Mouse (Mus musculus): ENCODE data around the gene Csnk1e. TPM values are rescaled to one million over a fixed set of nuclear protein-coding genes. Genes with fewer than 3 reads are reported as not detected.
A peak's percentile ranks its signal among the peaks of the same experiment; 100 is the strongest.

The Csnk1e gene
- polyA plus RNA-seq, 1 experiment from 2014 or later = 53.9 TPM

GRCm38 (mm10) chr15:79411363-79412065 is 43.9 kb downstream of the Csnk1e start:
- H3K9ac ChIP-seq (ENCODE audit: low read depth, low read length) = no peak overlapping the region
- no peak overlapping the region for H3K4me2 ChIP-seq (ENCODE audit: low read length)
- no peaks in the 10 kb centered on the region for H3K9me3 ChIP-seq (replicated peaks; ENCODE audit: low read length)
- no peak overlapping the region for H3K4me3 ChIP-seq (replicated peaks; ENCODE audit: low read depth, low read length)
- TF ChIP-seq CTCF (IDR thresholded peaks at IDR 0.05; ENCODE audit: low read depth) = peak; percentile 56
- WGBS = 74% methylated on average over 10 of the region's 10 CpGs
- no peaks in the 10 kb centered on the region for H3K4me1 ChIP-seq (replicated peaks; ENCODE audit: insufficient read depth, low read length)
- H3K36me3 ChIP-seq (ENCODE audit: insufficient read depth, low read length) = no peaks in the 10 kb centered on the region
- ATAC-seq (replicated peaks; ENCODE audit: low FRiP score, low read depth) = no peak
- H3K27ac ChIP-seq = no peak overlapping the region
- DNase-seq (ENCODE audit: low spot score) = no peak
- H3K27me3 ChIP-seq (ENCODE audit: insufficient read depth, low read length) = no peaks in the 10 kb centered on the region

DNA sequence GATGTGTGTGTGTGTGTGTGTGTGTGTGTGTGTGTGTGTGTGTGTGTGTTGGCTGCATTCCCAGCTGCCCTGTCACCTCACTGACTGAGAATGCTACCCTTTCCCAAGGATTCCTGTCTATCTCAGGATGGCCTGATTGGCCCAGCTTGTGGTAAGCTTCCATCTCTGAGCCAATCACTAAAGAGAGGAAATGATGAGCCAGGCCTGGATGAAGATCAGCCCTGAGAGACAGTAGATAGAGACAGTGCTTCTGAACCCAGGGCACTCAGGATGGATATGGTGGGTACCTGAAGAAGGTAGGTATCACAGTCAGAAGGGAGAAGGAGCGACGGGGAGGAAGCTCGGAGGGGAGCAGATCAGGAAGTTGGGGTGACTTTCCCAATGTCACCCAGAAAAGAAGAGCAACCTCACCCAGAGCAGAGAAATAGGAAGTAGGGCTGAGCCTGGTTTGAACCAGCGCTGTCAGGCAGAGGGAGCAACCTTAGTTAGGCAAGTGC is 46.2 kb downstream of the Csnk1e start:
- Histone ChIP-seq H3K4me2 (ENCODE audit: low read length) (no peak overlapping the region), H3K27me3 (ENCODE audit: insufficient read depth, low read length) (no peaks in the 10 kb centered on the region), H3K4me1 (replicated peaks; ENCODE audit: insufficient read depth, low read length) (0 out of 2 replicates have a peak, but pooled peaks cover 1% of the 10 kb centered on the region), H3K36me3 (ENCODE audit: insufficient read depth, low read length) (no peaks in the 10 kb centered on the region), H3K27ac (no peak overlapping the region), H3K4me3 (replicated peaks; ENCODE audit: low read depth, low read length) (no peak overlapping the region), H3K9me3 (replicated peaks; ENCODE audit: low read length) (no peaks in the 10 kb centered on the region), H3K9ac (ENCODE audit: low read depth, low read length) (no peak overlapping the region)
- 81% methylated on average over 4 of the region's 4 CpGs for WGBS
- TF ChIP-seq CTCF (IDR thresholded peaks at IDR 0.05; ENCODE audit: low read depth) = no peak
- no peak for DNase-seq (ENCODE audit: low spot score)
- no peak for ATAC-seq (replicated peaks; ENCODE audit: low FRiP score, low read depth)

GRCm38 (mm10) chr15:79406564-79406963 is 48.8 kb downstream of the Csnk1e start:
- no peak for TF ChIP-seq CTCF (IDR thresholded peaks at IDR 0.05; ENCODE audit: low read depth)
- WGBS = 89% methylated on average over 4 of the region's 4 CpGs
- Histone ChIP-seq H3K4me1 (replicated peaks; ENCODE audit: insufficient read depth, low read length) (peaks cover 10% of the 10 kb centered on the region), H3K36me3 (ENCODE audit: insufficient read depth, low read length) (no peaks in the 10 kb centered on the region), H3K9me3 (replicated peaks; ENCODE audit: low read length) (no peaks in the 10 kb centered on the region), H3K4me3 (replicated peaks; ENCODE audit: low read depth, low read length) (no peak overlapping the region), H3K4me2 (ENCODE audit: low read length) (no peak overlapping the region), H3K27me3 (ENCODE audit: insufficient read depth, low read length) (no peaks in the 10 kb centered on the region), H3K27ac (no peak overlapping the region), H3K9ac (ENCODE audit: low read depth, low read length) (no peak overlapping the region)
- ATAC-seq (replicated peaks; ENCODE audit: low FRiP score, low read depth) = no peak
- DNase-seq (ENCODE audit: low spot score) = no peak

- H3K4me1 ChIP-seq (replicated peaks; ENCODE audit: insufficient read depth, low read length) = peaks cover 31% of the 10 kb centered on the region
- no peaks in the 10 kb centered on the region for H3K9me3 ChIP-seq (replicated peaks; ENCODE audit: low read length)
- ATAC-seq (replicated peaks; ENCODE audit: low FRiP score, low read depth) (no peak), DNase-seq (ENCODE audit: low spot score) (no peak)
- TF ChIP-seq CTCF (IDR thresholded peaks at IDR 0.05; ENCODE audit: low read depth) = no peak
- H3K9ac ChIP-seq (ENCODE audit: low read depth, low read length) = no peak overlapping the region
- H3K27ac ChIP-seq = no peak overlapping the region
- WGBS = 70% methylated on average over 1 of the region's 1 CpGs
- no peaks in the 10 kb centered on the region for H3K36me3 ChIP-seq (ENCODE audit: insufficient read depth, low read length)
- H3K4me2 ChIP-seq (ENCODE audit: low read length) = no peak overlapping the region
- no peak overlapping the region for H3K4me3 ChIP-seq (replicated peaks; ENCODE audit: low read depth, low read length)
- no peaks in the 10 kb centered on the region for H3K27me3 ChIP-seq (ENCODE audit: insufficient read depth, low read length)
Observed at GRCm38 (mm10) chr15:79404277-79404676, 51.1 kb downstream of the Csnk1e start.

DNA sequence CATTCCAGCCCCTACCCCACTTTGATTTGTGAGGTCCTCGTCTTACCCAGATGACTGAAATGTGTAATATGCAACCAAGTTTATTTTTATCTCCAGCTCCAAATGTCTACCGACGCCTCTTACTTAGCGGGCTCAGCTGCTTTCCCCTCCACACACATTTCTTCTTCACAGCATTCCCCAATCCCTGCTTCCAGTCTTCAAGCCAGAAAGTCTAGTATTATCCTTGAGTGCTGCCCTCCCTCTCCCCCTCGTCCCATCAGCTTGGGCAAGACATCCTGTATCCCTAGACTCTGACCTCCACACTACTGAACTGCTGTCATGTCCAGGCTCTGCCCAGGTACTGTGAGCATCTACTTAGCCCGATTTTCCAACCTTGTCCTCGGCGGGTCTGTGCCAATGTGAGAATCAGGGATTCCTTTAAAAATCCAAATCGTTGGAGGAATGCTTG is 51.6 kb downstream of the Csnk1e start:
- H3K4me3 ChIP-seq (replicated peaks; ENCODE audit: low read depth, low read length) = peak overlapping the region; percentile 92
- DNase-seq (ENCODE audit: low spot score) (no peak), ATAC-seq (replicated peaks; ENCODE audit: low FRiP score, low read depth) (no peak)
- H3K27ac ChIP-seq = no peak overlapping the region
- H3K36me3 ChIP-seq (ENCODE audit: insufficient read depth, low read length) = no peaks in the 10 kb centered on the region
- peak overlapping the region; percentile 90 for H3K4me2 ChIP-seq (ENCODE audit: low read length)
- WGBS = 22% methylated on average over 9 of the region's 9 CpGs
- H3K9ac ChIP-seq (ENCODE audit: low read depth, low read length) = peak overlapping the region; percentile 86; the same call in 1 of the 2 replicates
- H3K4me1 ChIP-seq (replicated peaks; ENCODE audit: insufficient read depth, low read length) = peaks cover 34% of the 10 kb centered on the region
- H3K27me3 ChIP-seq (ENCODE audit: insufficient read depth, low read length) = no peaks in the 10 kb centered on the region
- H3K9me3 ChIP-seq (replicated peaks; ENCODE audit: low read length) = no peaks in the 10 kb centered on the region
- no peak for TF ChIP-seq CTCF (IDR thresholded peaks at IDR 0.05; ENCODE audit: low read depth)

DNA sequence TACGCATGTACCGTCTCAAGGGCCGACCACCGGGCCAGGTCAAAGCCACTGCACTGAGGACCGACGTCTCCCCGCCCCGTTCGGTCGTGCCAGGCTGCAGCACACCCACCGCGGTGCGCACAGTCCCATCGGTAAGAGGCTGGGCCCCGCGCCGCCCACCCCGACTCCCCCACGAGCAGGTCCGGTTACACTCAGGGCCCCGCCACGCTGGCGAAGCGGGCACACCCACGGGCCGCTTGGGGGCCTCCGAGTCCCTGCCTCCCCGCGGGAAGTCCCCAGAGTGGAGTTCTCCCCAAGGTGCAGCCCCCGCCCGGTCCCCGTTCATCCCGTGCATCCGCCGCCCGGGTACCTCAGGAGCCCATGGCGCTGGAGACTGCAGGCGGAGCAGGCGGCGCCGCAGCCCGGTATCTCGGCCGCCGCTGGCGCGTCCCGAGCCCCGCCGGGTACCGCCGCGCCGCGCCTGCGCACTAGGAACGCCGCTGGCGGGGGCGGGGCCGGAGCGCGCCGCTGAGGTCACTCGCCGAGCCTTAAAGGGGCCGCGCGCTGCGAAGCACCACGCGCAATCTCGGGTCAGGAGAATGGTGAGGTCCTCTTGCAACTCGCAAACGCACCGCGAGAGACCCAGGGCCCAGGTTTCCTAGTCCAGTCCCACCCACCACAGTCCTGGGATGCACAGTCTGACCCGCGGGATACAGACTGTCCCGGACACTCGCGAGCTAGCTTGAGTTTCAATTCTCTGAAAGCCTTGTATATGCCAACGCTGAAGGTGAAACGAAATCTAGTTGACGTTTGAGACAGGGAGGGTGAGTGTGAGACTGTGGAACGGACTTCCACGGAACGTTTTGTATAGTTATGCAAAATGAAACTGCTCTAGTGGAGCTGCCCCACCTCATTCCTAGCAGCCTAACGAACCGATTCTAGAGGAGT is 52.3 kb downstream of the Csnk1e start, which contains the start of gene Tmem184b:
Tmem184b (minus strand) TSS at position 734 of the 927 bp plus-strand sequence.
- Histone ChIP-seq H3K9ac (ENCODE audit: low read depth, low read length) (peak within 1 kb of the TSS; percentile 86), H3K27me3 (ENCODE audit: insufficient read depth, low read length) (no peaks in the 10 kb centered on the region), H3K4me2 (ENCODE audit: low read length) (peak within 1 kb of the TSS; percentile 90), H3K9me3 (replicated peaks; ENCODE audit: low read length) (no peaks in the 10 kb centered on the region), H3K27ac (peak within 1 kb of the TSS; percentile 68), H3K4me1 (replicated peaks; ENCODE audit: insufficient read depth, low read length) (peaks cover 34% of the 10 kb centered on the region), H3K4me3 (replicated peaks; ENCODE audit: low read depth, low read length) (peak within 1 kb of the TSS; percentile 92), H3K36me3 (ENCODE audit: insufficient read depth, low read length) (no peaks in the 10 kb centered on the region)
- DNase-seq (ENCODE audit: low spot score) = peak; percentile 94
- TF ChIP-seq CTCF (IDR thresholded peaks at IDR 0.05; ENCODE audit: low read depth) = no peak
- peak; percentile 74 for ATAC-seq (replicated peaks; ENCODE audit: low FRiP score, low read depth)
- WGBS = under 1% methylated on average over 90 of the region's 90 CpGs
